Mouse (Mus musculus): ENCODE measurements around the gene Gm49395.

The Gm49395 gene

GRCm38 (mm10) chr13:114987668-114988067 is 114.1 kb downstream of the Gm49395 start:
- DNase-seq (ENCODE audit: low spot score): no peak

- no peak for DNase-seq (ENCODE audit: low spot score)
These were observed 114.6 kb downstream of the Gm49395 start for GRCm38 (mm10) chr13:114987161-114987560.

Data from ovary, adult 18-20 months (tissue).